Mouse (Mus musculus): Measurements from ENCODE around the gene Ddx25.
A peak's percentile ranks its signal among the peaks of the same experiment; 100 is the strongest.

Ddx25 gene

GRCm38 (mm10) chr9:35558257-35559008 lies at the start of gene Ddx25, which contains the start of gene Pus3:
Ddx25 (minus strand) TSS chr9:35558528.
Pus3 (plus strand) TSS chr9:35558595.
- DNase-seq (ENCODE audit: low spot score): no peak

- no peak for DNase-seq (ENCODE audit: low spot score)
Observed at GRCm38 (mm10) chr9:35607647-35608405, 49.5 kb upstream of the Ddx25 start.

GRCm38 (mm10) chr9:35592903-35593302 lies 34.6 kb upstream of the Ddx25 start:
- no peak for DNase-seq (ENCODE audit: low spot score)

GRCm38 (mm10) chr9:35587674-35588073 lies 29.3 kb upstream of the Ddx25 start:
- DNase-seq (ENCODE audit: low spot score): no peak

GRCm38 (mm10) chr9:35574416-35574815 lies 16.1 kb upstream of the Ddx25 start:
- DNase-seq (ENCODE audit: low spot score): no peak

- DNase-seq (ENCODE audit: low spot score): no peak
Observed at GRCm38 (mm10) chr9:35570663-35571062, 12.3 kb upstream of the Ddx25 start.

GRCm38 (mm10) chr9:35569571-35570534 lies 11.5 kb upstream of the Ddx25 start, which contains the start of the genes Pate2 and Hyls1:
Pate2 (plus strand) TSS chr9:35570284.
Hyls1 (minus strand) TSS chr9:35570398.
- peak; percentile 54 for DNase-seq (ENCODE audit: low spot score)

- no peak for DNase-seq (ENCODE audit: low spot score)
Observed at GRCm38 (mm10) chr9:35567995-35568394, 9.7 kb upstream of the Ddx25 start.

GRCm38 (mm10) chr9:35564536-35565240 lies 6.4 kb upstream of the Ddx25 start:
- DNase-seq (ENCODE audit: low spot score): no peak

- no peak for DNase-seq (ENCODE audit: low spot score)
Observed at GRCm38 (mm10) chr9:35561583-35561982, 3.3 kb upstream of the Ddx25 start.

GRCm38 (mm10) chr9:35561076-35561475 lies 2.7 kb upstream of the Ddx25 start:
- DNase-seq (ENCODE audit: low spot score): no peak

GRCm38 (mm10) chr9:35559009-35559890 lies 922 bp upstream of the Ddx25 start:
- DNase-seq (ENCODE audit: low spot score): no peak

GRCm38 (mm10) chr9:35556494-35557102 lies 1.7 kb downstream of the Ddx25 start:
- no peak for DNase-seq (ENCODE audit: low spot score)

GRCm38 (mm10) chr9:35548455-35548854 lies 9.9 kb downstream of the Ddx25 start:
- DNase-seq (ENCODE audit: low spot score): no peak

GRCm38 (mm10) chr9:35546745-35547144 lies 11.6 kb downstream of the Ddx25 start:
- no peak for DNase-seq (ENCODE audit: low spot score)

- DNase-seq (ENCODE audit: low spot score): no peak
Observed at GRCm38 (mm10) chr9:35545704-35546103, 12.6 kb downstream of the Ddx25 start.

- DNase-seq (ENCODE audit: low spot score): no peak
Observed at GRCm38 (mm10) chr9:35544666-35545065, 13.7 kb downstream of the Ddx25 start.

GRCm38 (mm10) chr9:35543099-35543860 lies 15.0 kb downstream of the Ddx25 start:
- no peak for DNase-seq (ENCODE audit: low spot score)

- DNase-seq (ENCODE audit: low spot score): no peak
Observed at GRCm38 (mm10) chr9:35541941-35542340, 16.4 kb downstream of the Ddx25 start.
